Comparison of ENCODE assay signal across 26 mouse cellular contexts in the genomic region with DNA sequence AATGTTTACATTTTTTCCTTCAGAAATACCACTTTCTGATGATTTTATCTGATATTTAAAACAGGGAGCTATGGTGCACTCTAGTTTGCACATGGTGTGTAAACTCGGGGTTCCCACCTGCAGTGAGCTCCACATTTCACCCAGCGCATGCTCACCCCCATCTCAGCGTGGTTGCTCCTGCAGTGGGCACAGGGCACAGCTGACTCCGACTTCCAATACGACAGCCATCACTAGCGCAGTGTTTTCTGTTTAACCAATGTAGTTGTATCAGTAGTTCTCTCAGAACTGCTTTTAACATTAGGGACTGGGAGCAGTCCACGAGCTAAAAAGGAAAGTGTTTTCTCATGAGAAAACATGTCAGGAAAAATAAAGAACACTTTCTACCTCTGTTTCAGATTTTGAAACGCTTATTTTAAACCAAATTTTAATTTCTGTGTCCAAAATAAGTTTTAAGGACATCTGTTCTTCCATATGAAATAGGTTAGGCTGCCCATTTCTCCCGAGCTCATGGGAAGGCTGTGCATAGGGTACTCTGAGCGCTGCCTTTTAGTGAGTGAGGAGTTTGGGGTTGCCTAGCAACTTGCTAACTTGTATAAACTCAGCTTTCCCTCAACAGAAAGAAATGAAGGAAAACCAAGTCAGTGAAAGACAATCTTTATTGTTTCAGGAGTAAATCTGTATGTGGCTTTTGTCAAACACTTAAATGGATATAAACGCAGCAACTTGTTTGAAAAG. TPM values are rescaled to one million over a fixed set of nuclear protein-coding genes. Genes with fewer than 3 reads are reported as not detected.
DNase-seq lines count a peak whose midpoint lies in the region; ATAC-seq lines count a peak whose summit lies in the region.
"Had no signal": no experiment of that assay in that cellular context is flagged by ENCODE, and none has a peak within 500 bp of the region (broad histone marks: within the 10 kb centered on the region; RNA-seq: fewer than 3 reads in every experiment).

No protein-coding gene starts in this region.

- H3K27ac ChIP-seq in embryonic facial prominence, embryonic 11.5 days (replicated peaks; ENCODE audit: low read depth, low read length) = no peak overlapping the region
- H3K27ac ChIP-seq in embryonic facial prominence, embryonic 10.5 days (replicated peaks) = no peak overlapping the region
- no peak overlapping the region for H3K27ac ChIP-seq in midbrain, embryonic 14.5 days (replicated peaks; ENCODE audit: low read depth, low read length)
- H3K27ac ChIP-seq in midbrain, embryonic 13.5 days = no peak overlapping the region
- H3K27ac ChIP-seq: hindbrain, embryonic 12.5 days; hindbrain, postnatal 0 days; intestine, embryonic 15.5 days; liver, embryonic 15.5 days; lung, embryonic 15.5 days; midbrain, embryonic 12.5 days; neural tube, embryonic 15.5 days; stomach, embryonic 15.5 days had no signal

- no peak overlapping the region for H3K4me2 ChIP-seq in embryonic facial prominence, embryonic 11.5 days (ENCODE audit: low read depth, low read length)
- no peak overlapping the region for H3K4me2 ChIP-seq in midbrain, embryonic 14.5 days (ENCODE audit: low read length)
- no peak overlapping the region for H3K4me2 ChIP-seq in midbrain, embryonic 13.5 days (replicated peaks)
- H3K4me2 ChIP-seq: hindbrain, embryonic 12.5 days; intestine, embryonic 15.5 days; liver, embryonic 15.5 days; lung, embryonic 15.5 days; midbrain, embryonic 12.5 days; neural tube, embryonic 15.5 days; stomach, embryonic 15.5 days had no signal

- no peaks in the 10 kb centered on the region for H3K27me3 ChIP-seq in embryonic facial prominence, embryonic 11.5 days (ENCODE audit: control insufficient read depth, insufficient read depth, low read length)
- no peaks in the 10 kb centered on the region for H3K27me3 ChIP-seq in embryonic facial prominence, embryonic 10.5 days (replicated peaks; ENCODE audit: low read depth, poor library complexity, severe bottlenecking)
- no peaks in the 10 kb centered on the region for H3K27me3 ChIP-seq in midbrain, embryonic 14.5 days (ENCODE audit: control insufficient read depth, insufficient read depth, low read length)
- H3K27me3 ChIP-seq in midbrain, embryonic 13.5 days = 0 out of 2 replicates have a peak, but pooled peaks cover 2% of the 10 kb centered on the region
- H3K27me3 ChIP-seq: CH12.LX; hindbrain, embryonic 12.5 days; intestine, embryonic 15.5 days; liver, embryonic 15.5 days; lung, embryonic 15.5 days; midbrain, embryonic 12.5 days; neural tube, embryonic 15.5 days; stomach, embryonic 15.5 days had no signal

- no peak for ATAC-seq in embryonic facial prominence, embryonic 11.5 days (replicated peaks; ENCODE audit: insufficient number of reproducible peaks, low FRiP score, low TSS enrichment, low read depth)
- ATAC-seq in midbrain, embryonic 14.5 days (ENCODE audit: low FRiP score, low TSS enrichment) = no peak
- ATAC-seq in midbrain, embryonic 13.5 days = no peak
- ATAC-seq: hindbrain, postnatal 0 days; intestine, embryonic 15.5 days had no signal

- no peaks in the 10 kb centered on the region for H3K36me3 ChIP-seq in embryonic facial prominence, embryonic 11.5 days (replicated peaks; ENCODE audit: control insufficient read depth, insufficient read depth, low read depth, low read length)
- H3K36me3 ChIP-seq in embryonic facial prominence, embryonic 10.5 days (replicated peaks) = no peaks in the 10 kb centered on the region
- no peaks in the 10 kb centered on the region for H3K36me3 ChIP-seq in midbrain, embryonic 14.5 days (ENCODE audit: control insufficient read depth, insufficient read depth, low read length)
- no peaks in the 10 kb centered on the region for H3K36me3 ChIP-seq in midbrain, embryonic 13.5 days
- H3K36me3 ChIP-seq: hindbrain, embryonic 12.5 days; intestine, embryonic 15.5 days; liver, embryonic 15.5 days; midbrain, embryonic 12.5 days; neural tube, embryonic 15.5 days had no signal

- WGBS in embryonic facial prominence, embryonic 11.5 days = 77% methylated on average over 11 of the region's 11 CpGs
- WGBS in embryonic facial prominence, embryonic 10.5 days = 81% methylated on average over 11 of the region's 11 CpGs
- WGBS in midbrain, embryonic 14.5 days = 68% methylated on average over 11 of the region's 11 CpGs
- 67% methylated on average over 11 of the region's 11 CpGs for WGBS in midbrain, embryonic 13.5 days

- peak; percentile 27 for DNase-seq in embryonic facial prominence, embryonic 11.5 days (ENCODE audit: low spot score)
- no peak for DNase-seq in embryonic facial prominence, embryonic 10.5 days (ENCODE audit: low spot score)
- peak; percentile 91 for DNase-seq in heart, adult 11 months
- no peak for DNase-seq in heart, postnatal 10 days
- peak; percentile 26 for DNase-seq in midbrain, embryonic 14.5 days
- no peak for DNase-seq in retina, postnatal 1 day
- DNase-seq: adrenal gland, postnatal 10 days; cerebellum, adult 2 months; cerebellum, postnatal 14 days; heart, postnatal 36 days; kidney, adult 2 months; kidney, postnatal 36 days; layer of hippocampus, postnatal 36 days; liver; right cerebral cortex, postnatal 25 days; thymus, postnatal 14 days had no signal

- intact Hi-C loops in heart, postnatal 10 days (cut with DNase I) = no loop called here

- no peaks in the 10 kb centered on the region for H3K4me1 ChIP-seq in embryonic facial prominence, embryonic 11.5 days (ENCODE audit: control insufficient read depth, insufficient read depth, low read length)
- peaks cover 18% of the 10 kb centered on the region for H3K4me1 ChIP-seq in embryonic facial prominence, embryonic 10.5 days
- H3K4me1 ChIP-seq in midbrain, embryonic 14.5 days (ENCODE audit: control insufficient read depth, insufficient read depth, low read length) = no peaks in the 10 kb centered on the region
- H3K4me1 ChIP-seq in midbrain, embryonic 13.5 days (replicated peaks) = no peaks in the 10 kb centered on the region
- H3K4me1 ChIP-seq: hindbrain, embryonic 12.5 days; intestine, embryonic 15.5 days; midbrain, embryonic 12.5 days had no signal

- no peaks in the 10 kb centered on the region for H3K9me3 ChIP-seq in embryonic facial prominence, embryonic 11.5 days (replicated peaks; ENCODE audit: control insufficient read depth, low read length)
- no peaks in the 10 kb centered on the region for H3K9me3 ChIP-seq in embryonic facial prominence, embryonic 10.5 days
- no peaks in the 10 kb centered on the region for H3K9me3 ChIP-seq in midbrain, embryonic 14.5 days (ENCODE audit: control insufficient read depth, low read length)
- 0 out of 2 replicates have a peak, but pooled peaks cover 6% of the 10 kb centered on the region for H3K9me3 ChIP-seq in midbrain, embryonic 13.5 days
- H3K9me3 ChIP-seq: hindbrain, embryonic 12.5 days; intestine, embryonic 15.5 days; liver, embryonic 15.5 days; lung, embryonic 15.5 days; midbrain, embryonic 12.5 days; neural tube, embryonic 15.5 days; stomach, embryonic 15.5 days had no signal

- no peak overlapping the region for H3K4me3 ChIP-seq in embryonic facial prominence, embryonic 11.5 days (ENCODE audit: low read depth, low read length)
- no peak overlapping the region for H3K4me3 ChIP-seq in embryonic facial prominence, embryonic 10.5 days
- H3K4me3 ChIP-seq in midbrain, embryonic 14.5 days (replicated peaks; ENCODE audit: low read depth, low read length) = no peak overlapping the region
- no peak overlapping the region for H3K4me3 ChIP-seq in midbrain, embryonic 13.5 days (replicated peaks)
- H3K4me3 ChIP-seq: hindbrain, embryonic 12.5 days; intestine, embryonic 15.5 days; liver, embryonic 15.5 days; lung, embryonic 15.5 days; midbrain, embryonic 12.5 days; neural tube, embryonic 15.5 days; stomach, embryonic 15.5 days had no signal

- H3K9ac ChIP-seq in embryonic facial prominence, embryonic 11.5 days (replicated peaks; ENCODE audit: low read length) = no peak overlapping the region
- H3K9ac ChIP-seq in midbrain, embryonic 14.5 days (replicated peaks; ENCODE audit: low read length) = no peak overlapping the region
- H3K9ac ChIP-seq in midbrain, embryonic 13.5 days (replicated peaks) = no peak overlapping the region
- H3K9ac ChIP-seq: hindbrain, embryonic 12.5 days; intestine, embryonic 15.5 days; liver, embryonic 15.5 days; lung, embryonic 15.5 days; midbrain, embryonic 12.5 days; neural tube, embryonic 15.5 days; stomach, embryonic 15.5 days had no signal

RNA-seq across cellular contexts. Expression of gene Klf9, which starts 25.7 kb away (rescaled TPM):
- polyA plus RNA-seq in embryonic facial prominence, embryonic 11.5 days (2014; fragmentation: Nextera tagmentation; extraction: Ambion mirVana) = 0.81 and 1.0 TPM in 2 replicates
- 0.79 and 0.96 TPM in 2 replicates for polyA plus RNA-seq in embryonic facial prominence, embryonic 10.5 days (2016; fragmentation: Nextera tagmentation; extraction: Ambion mirVana)
- 100 to 1,000 TPM in 1 of 2 experiments, 10 to 100 TPM in 1; 67.7 to 119 TPM for total RNA-seq in heart, postnatal 10 days (2021)
- 0.93 and 1.2 TPM in 2 replicates for polyA plus RNA-seq in midbrain, embryonic 14.5 days (2014; fragmentation: Nextera tagmentation; extraction: Ambion mirVana)
- 0.89 and 1.0 TPM in 2 replicates for polyA plus RNA-seq in midbrain, embryonic 13.5 days (2015; fragmentation: Nextera tagmentation; extraction: Ambion mirVana)
- total RNA-seq: CH12.LX had no signal

Comparison
In these comparisons a context has a peak if more than half of its experiments do, and no peak if none do; other contexts are left out.
1. DNase-seq: peak in embryonic facial prominence, embryonic 11.5 days (single experiment), heart, adult 11 months (single experiment) and midbrain, embryonic 14.5 days (single experiment); none in embryonic facial prominence, embryonic 10.5 days (single experiment), heart, postnatal 10 days (0 of 2) and retina, postnatal 1 day (single experiment).